Mouse (Mus musculus): ENCODE data around the gene Luc7l2.

- TF ChIP-seq CTCF (IDR thresholded peaks at IDR 0.05; ENCODE audit: low read depth, low read length) (no peak), POLR2A (IDR thresholded peaks at IDR 0.05; ENCODE audit: borderline replicate concordance, low read depth, low read length) (no peak)
Measured at GRCm38 (mm10) chr6:38636852-38637618, 85.9 kb downstream of the Luc7l2 start, which contains the start of gene Klrg2.

Data from bone marrow macrophage, adult 2 months (primary cell).